Mouse (Mus musculus) forebrain, embryonic 14.5 days (tissue): ENCODE measurements at regions not wholly inside any gene's neighbourhood (a gene's known extent, or its start where the extent isn't known, plus 50 kb on each side); places are given as distances from the start of the nearest gene placed in this dataset.

ENCODE experiments used
- ATAC-seq: fragments of 200-750 bp; cut with Nextera tagmentation; 2 replicates; pipeline ENCODE4 v1.8.0; 2017; ENCODE audit warnings: mild to moderate bottlenecking, moderate library complexity
- DNase-seq: peaks from one replicate; pipeline ENCODE4 v3.0.0-alpha.2; 2015; ENCODE audit warnings: low spot score
- H3K27ac ChIP-seq: fragments of 300-500 bp; sonication (generic); 2 replicates; pipeline ENCODE4 v1.5.1; 2014; ENCODE audit warnings: low read depth, mild to moderate bottlenecking, control low read depth, low read length, moderate library complexity
- H3K27me3 ChIP-seq: fragments of 300-500 bp; sonication (generic); replicated peaks from 2 replicates; pipeline ENCODE4 v1.6.1; 2014; ENCODE audit warnings: low read length, control low read depth, mixed read lengths; ENCODE audit not compliant: control insufficient read depth, insufficient read depth
- H3K36me3 ChIP-seq: fragments of 300-500 bp; sonication (generic); 2 replicates; pipeline ENCODE4 v1.6.1; 2014; ENCODE audit warnings: low read length, control low read depth; ENCODE audit not compliant: control insufficient read depth, insufficient read depth
- H3K4me1 ChIP-seq: fragments of 300-500 bp; sonication (generic); 2 replicates; pipeline ENCODE4 v1.6.1; 2014; ENCODE audit warnings: antibody characterized with exemption, low read length, control low read depth; ENCODE audit not compliant: control insufficient read depth, insufficient read depth
- H3K4me2 ChIP-seq: fragments of 300-500 bp; sonication (generic); 2 replicates; pipeline ENCODE4 v1.6.1; 2014; ENCODE audit warnings: mild to moderate bottlenecking, control low read depth, low read length
- H3K4me3 ChIP-seq: fragments of 300-500 bp; sonication (generic); 2 replicates; pipeline ENCODE4 v1.5.1; 2014; ENCODE audit warnings: low read depth, low read length, control low read depth
- H3K9ac ChIP-seq: fragments of 300-500 bp; sonication (generic); 2 replicates; pipeline ENCODE4 v1.6.1; 2014; ENCODE audit warnings: mild to moderate bottlenecking, low read length, control low read depth, moderate library complexity
- H3K9me3 ChIP-seq: fragments of 300-500 bp; sonication (generic); replicated peaks from 2 replicates; pipeline ENCODE4 v1.6.1; 2016; ENCODE audit warnings: low read length, control low read depth, mixed read lengths; ENCODE audit not compliant: control insufficient read depth
- WGBS: fragments of 180-500 bp; shearing (Covaris S2); extraction: QIAGEN DNeasy Blood & Tissue Kit; methylation state at CpG from one replicate; pipeline ENCODE4 v1.1.7; 2014; 5-methylcytosine and 5-hydroxymethylcytosine counted together

GRCm38 (mm10) chr17:51961337-51961736 lies 128.2 kb upstream of the Satb1 start:
- Histone ChIP-seq H3K36me3 (no peaks in the 10 kb centered on the region), H3K27me3 (no peaks in the 10 kb centered on the region), H3K9ac (no peak overlapping the region), H3K4me2 (no peak overlapping the region), H3K27ac (no peak overlapping the region), H3K9me3 (no peaks in the 10 kb centered on the region), H3K4me3 (no peak overlapping the region), H3K4me1 (no peaks in the 10 kb centered on the region)
- no peak for DNase-seq
- 70% methylated on average over 4 of the region's 4 CpGs for WGBS
- ATAC-seq = no peak

GRCm38 (mm10) chr17:51956275-51956674 lies 123.2 kb upstream of the Satb1 start:
- H3K36me3 ChIP-seq = no peaks in the 10 kb centered on the region
- H3K9ac ChIP-seq = no peak overlapping the region
- no peak for DNase-seq
- WGBS = 92% methylated on average over 13 of the region's 13 CpGs
- no peaks in the 10 kb centered on the region for H3K27me3 ChIP-seq
- no peaks in the 10 kb centered on the region for H3K9me3 ChIP-seq
- no peak overlapping the region for H3K4me3 ChIP-seq
- H3K4me2 ChIP-seq = no peak overlapping the region
- no peaks in the 10 kb centered on the region for H3K4me1 ChIP-seq
- H3K27ac ChIP-seq = no peak overlapping the region
- no peak for ATAC-seq

GRCm38 (mm10) chr17:51937707-51938106 lies 104.6 kb upstream of the Satb1 start:
- no peak for DNase-seq
- H3K4me3 ChIP-seq = no peak overlapping the region
- 90% methylated on average over 5 of the region's 5 CpGs for WGBS
- ATAC-seq = no peak
- H3K27me3 ChIP-seq = no peaks in the 10 kb centered on the region
- H3K27ac ChIP-seq = no peak overlapping the region
- H3K9me3 ChIP-seq = no peaks in the 10 kb centered on the region
- no peak overlapping the region for H3K9ac ChIP-seq
- H3K4me1 ChIP-seq = no peaks in the 10 kb centered on the region
- H3K36me3 ChIP-seq = no peaks in the 10 kb centered on the region
- H3K4me2 ChIP-seq = no peak overlapping the region

GRCm38 (mm10) chr17:51936071-51936470 lies 103.0 kb upstream of the Satb1 start:
- 82% methylated on average over 5 of the region's 5 CpGs for WGBS
- DNase-seq (no peak), ATAC-seq (no peak)

GRCm38 (mm10) chr17:51926392-51926791 lies 93.3 kb upstream of the Satb1 start:
- ATAC-seq (no peak), DNase-seq (no peak)
- H3K4me3 ChIP-seq = no peak overlapping the region
- no peak overlapping the region for H3K4me2 ChIP-seq
- no peak overlapping the region for H3K9ac ChIP-seq
- no peaks in the 10 kb centered on the region for H3K27me3 ChIP-seq
- H3K9me3 ChIP-seq = no peaks in the 10 kb centered on the region
- H3K4me1 ChIP-seq = no peaks in the 10 kb centered on the region
- no peaks in the 10 kb centered on the region for H3K36me3 ChIP-seq
- no peak overlapping the region for H3K27ac ChIP-seq
- 91% methylated on average over 3 of the region's 3 CpGs for WGBS

More at GRCm38 (mm10) chr17:51936071-51936470, 103.0 kb upstream of the Satb1 start:
- Histone ChIP-seq H3K4me2 (no peak overlapping the region), H3K4me1 (no peaks in the 10 kb centered on the region), H3K27me3 (no peaks in the 10 kb centered on the region), H3K9ac (no peak overlapping the region), H3K27ac (no peak overlapping the region), H3K4me3 (no peak overlapping the region), H3K36me3 (no peaks in the 10 kb centered on the region), H3K9me3 (no peaks in the 10 kb centered on the region)

- ATAC-seq (no peak), DNase-seq (no peak)
- Histone ChIP-seq H3K4me3 (no peak overlapping the region), H3K9me3 (no peaks in the 10 kb centered on the region), H3K36me3 (no peaks in the 10 kb centered on the region), H3K27ac (no peak overlapping the region), H3K4me1 (no peaks in the 10 kb centered on the region), H3K9ac (no peak overlapping the region), H3K4me2 (no peak overlapping the region), H3K27me3 (no peaks in the 10 kb centered on the region)
- WGBS = 68% methylated on average over 4 of the region's 4 CpGs
Measured at GRCm38 (mm10) chr17:51907031-51907430, 73.9 kb upstream of the Satb1 start.

GRCm38 (mm10) chr17:51906418-51906817 lies 73.3 kb upstream of the Satb1 start:
- 88% methylated on average over 4 of the region's 4 CpGs for WGBS
- DNase-seq = no peak

GRCm38 (mm10) chr17:51903885-51904284 lies 70.8 kb upstream of the Satb1 start:
- ATAC-seq = no peak

More at GRCm38 (mm10) chr17:51906418-51906817, 73.3 kb upstream of the Satb1 start:
- no peak for ATAC-seq
- Histone ChIP-seq H3K27me3 (no peaks in the 10 kb centered on the region), H3K36me3 (no peaks in the 10 kb centered on the region), H3K9me3 (no peaks in the 10 kb centered on the region), H3K9ac (no peak overlapping the region), H3K27ac (no peak overlapping the region), H3K4me2 (no peak overlapping the region), H3K4me1 (no peaks in the 10 kb centered on the region), H3K4me3 (no peak overlapping the region)

GRCm38 (mm10) chr17:51899376-51899775 lies 66.3 kb upstream of the Satb1 start:
- H3K9ac ChIP-seq = no peak overlapping the region
- no peaks in the 10 kb centered on the region for H3K9me3 ChIP-seq
- ATAC-seq (no peak), DNase-seq (no peak)
- H3K27ac ChIP-seq = no peak overlapping the region
- WGBS = 73% methylated on average over 2 of the region's 2 CpGs
- H3K27me3 ChIP-seq = no peaks in the 10 kb centered on the region
- no peak overlapping the region for H3K4me2 ChIP-seq
- no peaks in the 10 kb centered on the region for H3K36me3 ChIP-seq
- no peak overlapping the region for H3K4me3 ChIP-seq
- H3K4me1 ChIP-seq = no peaks in the 10 kb centered on the region

More at GRCm38 (mm10) chr17:51903885-51904284, 70.8 kb upstream of the Satb1 start:
- Histone ChIP-seq H3K27ac (no peak overlapping the region), H3K36me3 (no peaks in the 10 kb centered on the region), H3K4me3 (no peak overlapping the region), H3K4me2 (no peak overlapping the region), H3K9ac (no peak overlapping the region), H3K27me3 (no peaks in the 10 kb centered on the region), H3K4me1 (no peaks in the 10 kb centered on the region), H3K9me3 (no peaks in the 10 kb centered on the region)
- WGBS = 84% methylated on average over 3 of the region's 3 CpGs
- DNase-seq = no peak
